Mouse (Mus musculus) spleen, postnatal 36 days (tissue): ENCODE measurements at regions not wholly inside any gene's neighbourhood (a gene's known extent, or its start where the extent isn't known, plus 50 kb on each side); places are given as distances from the start of the nearest gene placed in this dataset.

ENCODE experiments used
- DNase-seq, 2 experiments: peaks; one replicate each; pipeline ENCODE4 v3.0.0; 2022; ENCODE audit warnings: low spot score in 2 of 2, mixed read lengths in 1 of 2

- DNase-seq: no peak
Measured at GRCm38 (mm10) chr14:106052585-106053551, 53.1 kb upstream of the Trim52 start.
